Mouse (Mus musculus) ES-CJ7 (cell line): Measurements from ENCODE around the gene H2-Ob.

Experiments used
- DNase-seq: peaks from one replicate; pipeline ENCODE4 v3.0.0; 2011; ENCODE audit warnings: low read depth, low spot score

The H2-Ob gene

GRCm38 (mm10) chr17:34238706-34239105 is at the start of gene H2-Ob:
Gene H2-Ob (plus strand): TSS chr17:34238903.
- DNase-seq, result peak; percentile 15

GRCm38 (mm10) chr17:34188986-34189385 is 49.7 kb upstream of the H2-Ob start:
- DNase-seq, result no peak

- no peak for DNase-seq
These were observed 45.9 kb upstream of the H2-Ob start for GRCm38 (mm10) chr17:34192852-34193251.

GRCm38 (mm10) chr17:34193468-34193867 is 45.2 kb upstream of the H2-Ob start:
- DNase-seq, result no peak

GRCm38 (mm10) chr17:34194723-34195122 is 44.0 kb upstream of the H2-Ob start:
- no peak for DNase-seq

GRCm38 (mm10) chr17:34196491-34196890 is 42.2 kb upstream of the H2-Ob start:
- no peak for DNase-seq

- DNase-seq, result peak; percentile 81
These were observed 41.5 kb upstream of the H2-Ob start, which contains the start of gene Psmb8 for GRCm38 (mm10) chr17:34196941-34197894. Gene Psmb8 (plus strand): TSS chr17:34197721.

GRCm38 (mm10) chr17:34197904-34198520 is 40.7 kb upstream of the H2-Ob start:
- DNase-seq, result no peak

- DNase-seq, result no peak
These were observed 40.2 kb upstream of the H2-Ob start for GRCm38 (mm10) chr17:34198521-34198912.

GRCm38 (mm10) chr17:34199050-34199619 is 39.6 kb upstream of the H2-Ob start:
- DNase-seq, result no peak

- no peak for DNase-seq
These were observed 38.7 kb upstream of the H2-Ob start for GRCm38 (mm10) chr17:34200047-34200446.

- DNase-seq, result no peak
These were observed 37.8 kb upstream of the H2-Ob start for GRCm38 (mm10) chr17:34200772-34201505.

- no peak for DNase-seq
These were observed 37.1 kb upstream of the H2-Ob start for GRCm38 (mm10) chr17:34201506-34202055.

GRCm38 (mm10) chr17:34202760-34203442 is 35.8 kb upstream of the H2-Ob start:
- DNase-seq, result no peak

- no peak for DNase-seq
These were observed 35.3 kb upstream of the H2-Ob start, which contains the start of gene Tap2 for GRCm38 (mm10) chr17:34203444-34203843. Gene Tap2 (plus strand): TSS chr17:34203527.

- peak; percentile 71 for DNase-seq
These were observed 34.2 kb upstream of the H2-Ob start for GRCm38 (mm10) chr17:34204303-34205010.

GRCm38 (mm10) chr17:34205021-34205745 is 33.5 kb upstream of the H2-Ob start:
- DNase-seq, result no peak

- peak; percentile 61 for DNase-seq
These were observed 32.9 kb upstream of the H2-Ob start for GRCm38 (mm10) chr17:34205746-34206176.

GRCm38 (mm10) chr17:34206731-34207130 is 32.0 kb upstream of the H2-Ob start:
- DNase-seq, result no peak
